ENCODE assay signal across 21 mouse cellular contexts in the genomic region with DNA sequence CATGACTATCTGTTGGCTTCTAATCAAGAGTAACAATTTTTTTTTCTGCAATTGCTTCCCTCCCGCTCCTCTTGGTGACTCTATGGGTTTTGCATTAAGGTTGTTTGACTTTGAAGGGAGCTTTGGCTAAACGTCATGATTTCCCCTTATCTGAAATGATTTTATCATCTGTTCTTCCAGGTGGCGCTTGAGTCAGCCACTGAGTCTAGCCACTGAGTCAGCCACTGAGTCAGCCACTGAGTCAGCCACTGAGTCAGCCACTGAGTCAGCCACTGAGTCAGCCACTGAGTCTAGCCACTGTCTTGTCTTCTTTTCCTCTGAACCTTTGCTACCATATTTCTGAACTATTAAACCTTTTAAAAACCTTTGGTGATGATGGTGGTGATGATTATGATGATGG.
DNase-seq lines count a peak whose midpoint lies in the region; ATAC-seq and TF ChIP-seq lines count a peak whose summit lies in the region.
"Had no signal": no experiment of that assay in that cellular context is flagged by ENCODE, and none has a peak within 500 bp of the region (broad histone marks: within the 10 kb centered on the region; RNA-seq: fewer than 3 reads in every experiment).

No protein-coding gene starts in this region.

- peak; percentile 16 for DNase-seq in layer of hippocampus, adult 9-11 months
- no peak for DNase-seq in layer of hippocampus, postnatal 36 days
- DNase-seq in urinary bladder, postnatal 25 days (ENCODE audit: low spot score) = peak; percentile 19
- no peak for DNase-seq in urinary bladder, adult 2 months (ENCODE audit: low spot score)
- DNase-seq in adrenal gland, postnatal 14 days = peak; percentile 78
- no peak for DNase-seq in heart, adult 2 months
- DNase-seq: cerebellum, adult 11-12 months; gastrocnemius, postnatal 10 days; kidney, postnatal 4 days; thymus, postnatal 14 days had no signal

- no peaks in the 10 kb centered on the region for H3K9me3 ChIP-seq in forebrain, embryonic 13.5 days (replicated peaks)
- H3K9me3 ChIP-seq: forebrain, embryonic 10.5 days; kidney, embryonic 15.5 days; limb, embryonic 15.5 days; liver, embryonic 15.5 days had no signal

- intact Hi-C loops in heart, adult 2 months (cut with DNase I) = no loop called here

- no peaks in the 10 kb centered on the region for H3K4me1 ChIP-seq in forebrain, embryonic 13.5 days
- H3K4me1 ChIP-seq in heart, adult 2 months (ENCODE audit: control insufficient read depth, insufficient read depth, low read length) = peaks cover 1% of the 10 kb centered on the region; the same call in 1 of the 2 replicates
- H3K4me1 ChIP-seq: forebrain, embryonic 10.5 days; kidney, embryonic 15.5 days; limb, embryonic 15.5 days; liver, embryonic 15.5 days had no signal

- H3K36me3 ChIP-seq in forebrain, embryonic 13.5 days (ENCODE audit: poor library complexity, severe bottlenecking) = no peaks in the 10 kb centered on the region
- H3K36me3 ChIP-seq in heart, adult 2 months (ENCODE audit: control insufficient read depth, insufficient read depth, low read length) = no peaks in the 10 kb centered on the region
- H3K36me3 ChIP-seq: forebrain, embryonic 10.5 days; kidney, embryonic 15.5 days; limb, embryonic 15.5 days; liver, embryonic 15.5 days had no signal

- no peak overlapping the region for H3K27ac ChIP-seq in forebrain, embryonic 13.5 days
- H3K27ac ChIP-seq in heart, adult 2 months = no peak overlapping the region
- H3K27ac ChIP-seq: forebrain, embryonic 10.5 days; kidney, embryonic 15.5 days; limb, embryonic 15.5 days; liver, embryonic 15.5 days; macrophage; stomach, postnatal 0 days had no signal

- TF ChIP-seq POLR2A in heart, adult 2 months (IDR thresholded peaks at IDR 0.05; ENCODE audit: insufficient read depth, low read depth, low read length) = no peak

- TF ChIP-seq CTCF in heart, adult 2 months (IDR thresholded peaks at IDR 0.05) = no peak

- no peak for ATAC-seq in forebrain, embryonic 13.5 days
- ATAC-seq in megakaryocyte progenitor cell, adult 5-6 weeks (replicated peaks; ENCODE audit: poor library complexity) = no peak
- ATAC-seq: hindbrain, embryonic 16.5 days; intestine, embryonic 16.5 days had no signal

- H3K9ac ChIP-seq in forebrain, embryonic 13.5 days = no peak overlapping the region
- no peak overlapping the region for H3K9ac ChIP-seq in heart, adult 2 months (ENCODE audit: low read depth, low read length)
- H3K9ac ChIP-seq: kidney, embryonic 15.5 days; limb, embryonic 15.5 days; liver, embryonic 15.5 days had no signal

- no peaks in the 10 kb centered on the region for H3K27me3 ChIP-seq in forebrain, embryonic 13.5 days
- H3K27me3 ChIP-seq in heart, adult 2 months (ENCODE audit: control insufficient read depth, insufficient read depth, low read length) = no peaks in the 10 kb centered on the region
- H3K27me3 ChIP-seq: kidney, embryonic 15.5 days; limb, embryonic 15.5 days; liver, embryonic 15.5 days had no signal

- no peak overlapping the region for H3K4me2 ChIP-seq in forebrain, embryonic 13.5 days
- H3K4me2 ChIP-seq: kidney, embryonic 15.5 days; limb, embryonic 15.5 days; liver, embryonic 15.5 days; midbrain, embryonic 11.5 days had no signal

- 93% methylated on average over 3 of the region's 3 CpGs for WGBS in forebrain, embryonic 13.5 days
- 56% methylated on average over 3 of the region's 3 CpGs for WGBS in heart, adult 2 months

- no peaks in the 10 kb centered on the region for H3K79me2 ChIP-seq in heart, adult 2 months (replicated peaks; ENCODE audit: control insufficient read depth, insufficient read depth, low read length)

- H3K4me3 ChIP-seq in forebrain, embryonic 13.5 days = no peak overlapping the region
- H3K4me3 ChIP-seq in heart, adult 2 months = no peak overlapping the region
- H3K4me3 ChIP-seq: forebrain, embryonic 10.5 days; kidney, embryonic 15.5 days; limb, embryonic 15.5 days; liver, embryonic 15.5 days had no signal

- TF ChIP-seq EP300 in heart, adult 2 months (IDR thresholded peaks at IDR 0.05; ENCODE audit: insufficient read depth, low read depth, low read length) = no peak

Comparison
In these comparisons a context has a peak if more than half of its experiments do, and no peak if none do; other contexts are left out.
1. DNase-seq: peak in layer of hippocampus, adult 9-11 months (single experiment), urinary bladder, postnatal 25 days (single experiment) and adrenal gland, postnatal 14 days (single experiment); none in layer of hippocampus, postnatal 36 days (0 of 2), urinary bladder, adult 2 months (single experiment) and heart, adult 2 months (0 of 2).